Mouse (Mus musculus) intestine, postnatal 0 days (tissue): Measurements from ENCODE around the gene Tsc22d1. TPM values are rescaled to one million over a fixed set of nuclear protein-coding genes. Genes with fewer than 3 reads are reported as not detected.

Experiments used
- ATAC-seq: fragments of 200-750 bp; cut with Nextera tagmentation; 2 replicates; pipeline ENCODE4 v1.8.0; 2017; ENCODE audit warnings: mild to moderate bottlenecking, moderate TSS enrichment, moderate library complexity
- H3K27ac ChIP-seq: fragments of 300-500 bp; sonication (generic); 2 replicates; pipeline ENCODE4 v1.5.1; 2014; ENCODE audit warnings: mild to moderate bottlenecking, low read depth, low read length, moderate library complexity
- H3K27me3 ChIP-seq: fragments of 300-500 bp; sonication (generic); replicated peaks from 2 replicates; pipeline ENCODE4 v1.6.1; 2014; ENCODE audit warnings: low read length, mixed read lengths; ENCODE audit not compliant: control insufficient read depth, insufficient read depth
- H3K36me3 ChIP-seq: fragments of 300-500 bp; sonication (generic); 2 replicates; pipeline ENCODE4 v1.6.1; 2014; ENCODE audit warnings: mild to moderate bottlenecking, moderate library complexity; ENCODE audit not compliant: control insufficient read depth, insufficient read depth
- H3K4me1 ChIP-seq: fragments of 300-500 bp; sonication (generic); replicated peaks from 2 replicates; pipeline ENCODE4 v1.6.1; 2014; ENCODE audit warnings: antibody characterized with exemption, low read length, mixed read lengths; ENCODE audit not compliant: control insufficient read depth, insufficient read depth
- H3K4me2 ChIP-seq: fragments of 300-500 bp; sonication (generic); replicated peaks from 2 replicates; pipeline ENCODE4 v1.6.1; 2014; ENCODE audit warnings: low read depth, mild to moderate bottlenecking, moderate library complexity
- H3K4me3 ChIP-seq: fragments of 300-500 bp; sonication (generic); 2 replicates; pipeline ENCODE4 v1.5.1; 2014; ENCODE audit warnings: low read depth, low read length
- H3K9ac ChIP-seq: fragments of 300-500 bp; sonication (generic); 2 replicates; pipeline ENCODE4 v1.6.1; 2014; ENCODE audit warnings: mild to moderate bottlenecking, low read depth, low read length
- H3K9me3 ChIP-seq: fragments of 300-500 bp; sonication (generic); 2 replicates; pipeline ENCODE4 v1.6.1; 2016; ENCODE audit warnings: mixed run types; ENCODE audit not compliant: control insufficient read depth
- CTCF ChIP-seq: sonication (generic); IDR thresholded peaks from 2 replicates; pipeline ENCODE4 v1.5.1; 2016; ENCODE audit warnings: low read depth, mild to moderate bottlenecking, control low read depth, antibody characterized with exemption, moderate library complexity
- WGBS: fragments of 180-500 bp; shearing (Covaris S2); extraction: QIAGEN DNeasy Blood & Tissue Kit; methylation state at CpG from one replicate; pipeline ENCODE4 v1.1.7; 2014; 5-methylcytosine and 5-hydroxymethylcytosine counted together
- polyA plus RNA-seq: library from polyadenylated mRNA; unstranded; fragments of >200 nt; fragmentation: Nextera tagmentation; extraction: Ambion mirVana; gene quantifications from 2 replicates; pipeline ENCODE4 v1.2.1, GENCODE M21; 2015

Tsc22d1 gene
- polyA plus RNA-seq, 1 experiment from 2014 or later: 272 TPM

- WGBS: 85% methylated on average over 17 of the region's 17 CpGs
- Histone ChIP-seq H3K9me3 (no peaks in the 10 kb centered on the region), H3K4me3 (no peak overlapping the region), H3K36me3 (no peaks in the 10 kb centered on the region), H3K27me3 (no peaks in the 10 kb centered on the region), H3K9ac (no peak overlapping the region), H3K4me1 (no peaks in the 10 kb centered on the region), H3K27ac (no peak overlapping the region), H3K4me2 (no peak overlapping the region)
- ATAC-seq: no peak
- no peak for TF ChIP-seq CTCF
These were observed 38.1 kb downstream of the Tsc22d1 start for GRCm38 (mm10) chr14:76452751-76453360.

GRCm38 (mm10) chr14:76454673-76455072 lies 39.9 kb downstream of the Tsc22d1 start:
- WGBS: 65% methylated on average over 5 of the region's 5 CpGs
- ATAC-seq: no peak
- H3K9me3 ChIP-seq: no peaks in the 10 kb centered on the region
- no peak overlapping the region for H3K27ac ChIP-seq
- H3K9ac ChIP-seq: no peak overlapping the region
- H3K4me3 ChIP-seq: no peak overlapping the region
- no peak for TF ChIP-seq CTCF
- H3K4me1 ChIP-seq: no peaks in the 10 kb centered on the region
- no peaks in the 10 kb centered on the region for H3K36me3 ChIP-seq
- H3K4me2 ChIP-seq: no peak overlapping the region
- no peaks in the 10 kb centered on the region for H3K27me3 ChIP-seq

- no peaks in the 10 kb centered on the region for H3K27me3 ChIP-seq
- no peaks in the 10 kb centered on the region for H3K9me3 ChIP-seq
- no peaks in the 10 kb centered on the region for H3K4me1 ChIP-seq
- H3K4me2 ChIP-seq: no peak overlapping the region
- TF ChIP-seq CTCF: no peak
- ATAC-seq: no peak
- H3K9ac ChIP-seq: no peak overlapping the region
- no peaks in the 10 kb centered on the region for H3K36me3 ChIP-seq
- no peak overlapping the region for H3K4me3 ChIP-seq
- no peak overlapping the region for H3K27ac ChIP-seq
- 68% methylated on average over 7 of the region's 7 CpGs for WGBS
These were observed 40.4 kb downstream of the Tsc22d1 start for GRCm38 (mm10) chr14:76455159-76455558.

- H3K36me3 ChIP-seq: no peaks in the 10 kb centered on the region
- H3K4me1 ChIP-seq: no peaks in the 10 kb centered on the region
- no peak for ATAC-seq
- H3K27me3 ChIP-seq: no peaks in the 10 kb centered on the region
- no peak overlapping the region for H3K4me2 ChIP-seq
- H3K4me3 ChIP-seq: no peak overlapping the region
- 92% methylated on average over 3 of the region's 3 CpGs for WGBS
- H3K9me3 ChIP-seq: no peaks in the 10 kb centered on the region
- no peak for TF ChIP-seq CTCF
- no peak overlapping the region for H3K27ac ChIP-seq
- no peak overlapping the region for H3K9ac ChIP-seq
These were observed 42.9 kb downstream of the Tsc22d1 start for GRCm38 (mm10) chr14:76457696-76458095.

GRCm38 (mm10) chr14:76460181-76460580 lies 45.4 kb downstream of the Tsc22d1 start:
- no peaks in the 10 kb centered on the region for H3K4me1 ChIP-seq
- no peaks in the 10 kb centered on the region for H3K9me3 ChIP-seq
- H3K27ac ChIP-seq: no peak overlapping the region
- H3K4me3 ChIP-seq: no peak overlapping the region
- TF ChIP-seq CTCF: no peak
- H3K4me2 ChIP-seq: no peak overlapping the region
- no peaks in the 10 kb centered on the region for H3K36me3 ChIP-seq
- 70% methylated on average over 7 of the region's 7 CpGs for WGBS
- no peak overlapping the region for H3K9ac ChIP-seq
- H3K27me3 ChIP-seq: no peaks in the 10 kb centered on the region
- ATAC-seq: no peak

GRCm38 (mm10) chr14:76461182-76461775 lies 46.5 kb downstream of the Tsc22d1 start:
- H3K4me3 ChIP-seq: no peak overlapping the region
- 89% methylated on average over 10 of the region's 10 CpGs for WGBS
- ATAC-seq: no peak
- TF ChIP-seq CTCF: no peak
- no peak overlapping the region for H3K27ac ChIP-seq
- H3K4me1 ChIP-seq: no peaks in the 10 kb centered on the region
- no peaks in the 10 kb centered on the region for H3K9me3 ChIP-seq
- no peak overlapping the region for H3K9ac ChIP-seq
- no peak overlapping the region for H3K4me2 ChIP-seq
- no peaks in the 10 kb centered on the region for H3K27me3 ChIP-seq
- no peaks in the 10 kb centered on the region for H3K36me3 ChIP-seq
